Mouse (Mus musculus) thymus, postnatal 14 days (tissue): ENCODE measurements around the gene Frmd8.

Experiments
- DNase-seq: peaks from one replicate; pipeline ENCODE4 v3.0.0; 2021

The Frmd8 gene

GRCm38 (mm10) chr19:5848826-5849672 lies 26.0 kb downstream of the Frmd8 start:
- DNase-seq: no peak

- DNase-seq: peak; percentile 58
Observed at GRCm38 (mm10) chr19:5848032-5848825, 26.8 kb downstream of the Frmd8 start.

GRCm38 (mm10) chr19:5847306-5847796 lies 27.7 kb downstream of the Frmd8 start:
- DNase-seq: no peak

- DNase-seq: peak; percentile 52
Observed at GRCm38 (mm10) chr19:5846557-5847305, 28.3 kb downstream of the Frmd8 start.

GRCm38 (mm10) chr19:5846154-5846553 lies 28.9 kb downstream of the Frmd8 start:
- peak; percentile 38 for DNase-seq

GRCm38 (mm10) chr19:5845319-5846135 lies 29.5 kb downstream of the Frmd8 start:
- peak; percentile 96 for DNase-seq

GRCm38 (mm10) chr19:5844831-5845318 lies 30.2 kb downstream of the Frmd8 start:
- peak; percentile 60 for DNase-seq

GRCm38 (mm10) chr19:5843781-5844691 lies 31.0 kb downstream of the Frmd8 start:
- DNase-seq: peak; percentile 50

GRCm38 (mm10) chr19:5842785-5843730 lies 32.0 kb downstream of the Frmd8 start:
- DNase-seq: peak; percentile 51

GRCm38 (mm10) chr19:5841999-5842784 lies 32.9 kb downstream of the Frmd8 start:
- no peak for DNase-seq

GRCm38 (mm10) chr19:5841389-5841946 lies 33.6 kb downstream of the Frmd8 start:
- DNase-seq: no peak

- no peak for DNase-seq
Observed at GRCm38 (mm10) chr19:5840890-5841388, 34.1 kb downstream of the Frmd8 start.

- DNase-seq: no peak
Observed at GRCm38 (mm10) chr19:5840086-5840889, 34.8 kb downstream of the Frmd8 start.

- no peak for DNase-seq
Observed at GRCm38 (mm10) chr19:5839317-5840085, 35.6 kb downstream of the Frmd8 start.

- no peak for DNase-seq
Observed at GRCm38 (mm10) chr19:5838892-5839165, 36.2 kb downstream of the Frmd8 start.

- no peak for DNase-seq
Observed at GRCm38 (mm10) chr19:5838136-5838891, 36.8 kb downstream of the Frmd8 start.
